Mouse (Mus musculus): ENCODE data around the gene Atrip.

DNA sequence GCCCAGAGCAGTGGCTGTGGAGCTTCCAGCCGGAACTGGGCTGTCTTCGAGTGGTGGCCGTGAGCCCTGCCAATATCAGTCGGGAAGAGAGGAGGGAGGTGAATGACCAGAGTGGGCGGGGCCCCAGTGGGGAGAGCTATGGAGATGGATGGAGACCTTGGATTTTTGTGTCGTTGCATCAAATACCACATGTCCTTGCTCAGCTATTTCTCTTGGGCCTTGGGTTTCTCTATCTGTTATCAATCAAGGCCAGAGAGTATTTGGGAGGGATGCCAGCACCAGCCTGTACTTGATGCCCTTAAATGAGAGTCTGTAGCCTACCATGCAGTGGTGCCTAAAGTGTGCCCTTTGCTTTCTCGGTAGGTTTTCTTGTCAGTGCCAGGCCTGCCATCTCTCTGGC, 29.3 kb upstream of the Atrip start:
- TF ChIP-seq CTCF (IDR thresholded peaks at IDR 0.05; ENCODE audit: low read depth, low read length) = no peak
- no peak for TF ChIP-seq POLR2A (IDR thresholded peaks at IDR 0.05; ENCODE audit: extremely low read depth, insufficient read depth, low read length)

Data from liver, adult 2 months (tissue).